Mouse (Mus musculus) myocyte (in vitro differentiated cells): ENCODE data around the gene Ndrg3.

ENCODE experiments used
- MYOD1 ChIP-seq, 3 experiments: IDR thresholded peaks; one replicate each; pipeline ENCODE4 v1.6.1; 2011; ENCODE audit warnings: control low read depth in 2 of 3, low read depth in 2 of 3, mild to moderate bottlenecking in 2 of 3, moderate library complexity in 1 of 3; ENCODE audit not compliant: insufficient read length in 2 of 3, control insufficient read depth in 1 of 3
- MYOG ChIP-seq, 3 experiments: IDR thresholded peaks; one replicate each; pipeline ENCODE4 v1.6.1; 2011; ENCODE audit warnings: control low read depth in 2 of 3, low read depth in 2 of 3, mild to moderate bottlenecking in 2 of 3; ENCODE audit not compliant: insufficient read length in 2 of 3, control insufficient read depth in 1 of 3, insufficient read depth in 1 of 3
- POLR2A ChIP-seq: IDR thresholded peaks from one replicate; pipeline ENCODE4 v1.6.1; 2011; ENCODE audit warnings: low read depth, mild to moderate bottlenecking, control low read depth, moderate library complexity; ENCODE audit not compliant: insufficient read length
- POLR2AphosphoS2 ChIP-seq: IDR thresholded peaks from one replicate; pipeline ENCODE4 v1.6.1; 2011; ENCODE audit warnings: low read depth, control low read depth; ENCODE audit not compliant: insufficient read length
- REST ChIP-seq: IDR thresholded peaks from one replicate; pipeline ENCODE4 v1.6.1; 2011; ENCODE audit warnings: mild to moderate bottlenecking, control low read depth, moderate library complexity; ENCODE audit not compliant: insufficient read depth, insufficient read length
- TCF12 ChIP-seq: IDR thresholded peaks from one replicate; pipeline ENCODE4 v1.6.1; 2011; ENCODE audit warnings: mild to moderate bottlenecking, control low read depth; ENCODE audit not compliant: poor library complexity, insufficient read depth, severe bottlenecking
- USF1 ChIP-seq: IDR thresholded peaks from one replicate; pipeline ENCODE4 v1.6.1; 2011; ENCODE audit warnings: low read depth, mild to moderate bottlenecking, control low read depth, moderate library complexity

DNA sequence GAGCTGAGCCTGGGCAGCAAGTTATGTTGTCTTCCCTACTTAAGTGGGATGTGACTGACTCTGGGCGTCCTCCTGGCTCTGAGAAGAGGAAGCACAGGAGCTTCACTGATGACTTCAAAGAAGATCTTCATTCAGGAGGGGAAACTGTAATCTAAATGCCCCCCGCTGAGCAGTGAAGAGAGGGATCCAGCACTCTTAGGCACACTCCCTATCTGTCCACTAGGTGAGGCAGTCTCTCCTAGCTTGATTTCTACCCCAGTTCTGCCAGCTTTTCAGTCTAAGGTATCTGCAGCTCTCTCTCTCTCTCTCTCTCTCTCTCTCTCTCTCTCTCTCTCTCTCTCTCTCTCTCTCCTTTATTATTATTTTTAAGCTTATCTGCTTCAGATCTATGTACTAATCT, 88.5 kb downstream of the Ndrg3 start:
- TF ChIP-seq TCF12 = no peak
- TF ChIP-seq POLR2AphosphoS2 = no peak
- TF ChIP-seq REST = no peak
- no peak for TF ChIP-seq MYOG (IDR thresholded peaks at IDR 0.05; ENCODE audit: control insufficient read depth in 1 of 3, insufficient read depth in 1 of 3, insufficient read length in 2 of 3, low read depth in 2 of 3)
- no peak for TF ChIP-seq POLR2A
- no peak for TF ChIP-seq MYOD1 (IDR thresholded peaks at IDR 0.05; ENCODE audit: control insufficient read depth in 1 of 3, insufficient read length in 2 of 3, low read depth in 2 of 3)
- no peak for TF ChIP-seq USF1
